Mouse (Mus musculus): ENCODE results near the gene Pgam2.

- no peak for TF ChIP-seq CTCF (IDR thresholded peaks at IDR 0.05; ENCODE audit: low read depth)
- TF ChIP-seq EP300 (optimal IDR thresholded peaks at IDR 0.05) = no peak
These were observed 13.7 kb downstream of the Pgam2 start for GRCm38 (mm10) chr11:5789754-5790333.
